Mouse (Mus musculus): ENCODE measurements around the gene Manbal.

DNA sequence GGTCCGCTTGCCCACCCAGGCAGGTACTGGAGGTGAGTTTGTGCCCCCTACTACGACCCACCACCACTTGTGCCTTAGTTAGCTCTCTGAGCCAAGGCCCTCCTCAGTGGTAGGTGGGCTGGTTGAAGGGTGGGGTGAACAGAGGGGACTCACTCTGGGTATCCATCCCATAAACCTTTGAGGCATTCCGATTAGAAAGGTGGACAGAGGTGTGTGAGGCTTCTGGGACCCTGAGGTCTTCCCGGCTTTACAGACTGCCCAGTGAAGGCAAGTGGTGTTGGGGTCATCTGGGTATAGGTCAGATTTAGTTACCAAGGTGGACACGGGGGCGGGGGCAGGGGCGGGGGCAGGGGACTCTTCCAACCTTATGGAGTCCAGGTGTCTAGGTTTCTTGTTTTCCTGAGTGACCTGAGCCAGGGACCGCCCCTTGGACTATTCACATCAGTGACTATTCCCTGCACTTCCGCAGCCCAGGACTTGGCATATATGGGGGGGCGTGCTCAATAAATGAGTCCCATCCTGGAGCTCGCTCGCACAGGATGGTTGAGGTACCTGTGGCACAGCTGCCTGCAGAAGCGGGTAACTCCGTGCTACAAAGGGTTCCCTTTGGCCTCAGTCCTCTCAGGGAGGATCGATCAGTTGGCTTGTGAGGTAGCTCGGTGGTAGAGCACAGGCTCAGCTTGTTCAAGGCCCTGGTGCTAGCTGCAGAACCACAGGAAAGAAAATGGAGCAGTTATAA, 57.7 kb downstream of the Manbal start:
- TF ChIP-seq POLR2A (IDR thresholded peaks at IDR 0.05; ENCODE audit: low read depth, low read length) (no peak), CTCF (conservative IDR thresholded peaks at IDR 0.05; ENCODE audit: insufficient read depth, insufficient read length, low read depth, low read length) (no peak)

All from kidney, adult 2 months (tissue).